Mouse (Mus musculus) MEL (cell line): ENCODE measurements around the gene Shmt2. TPM values are rescaled to one million over a fixed set of nuclear protein-coding genes. Genes with fewer than 3 reads are reported as not detected.

Source experiments
- DNase-seq: peaks from one replicate; pipeline ENCODE4 v3.0.0; 2011; ENCODE audit warnings: low read depth, low spot score
- H3K27ac ChIP-seq: 2 replicates; pipeline ENCODE4 v1.5.1; 2012; ENCODE audit warnings: low read depth, mild to moderate bottlenecking, control low read depth, low read length, moderate library complexity; ENCODE audit not compliant: control insufficient read depth
- H3K27me3 ChIP-seq, 2 experiments: fragments of 150-350 bp in 1 of 2; sonication (generic) in 1 of 2; 2 replicates each; pipeline ENCODE4 v1.6.1; 2012; ENCODE audit warnings: low read length in 2 of 2, mild to moderate bottlenecking in 2 of 2, improper control_type of control experiment in 1 of 2, moderate library complexity in 1 of 2; ENCODE audit not compliant: insufficient read depth in 2 of 2, control insufficient read depth in 1 of 2
- H3K36me3 ChIP-seq, 2 experiments: 2 replicates each; pipeline ENCODE4 v1.6.1; 2012 to 2014; ENCODE audit warnings: low read length in 2 of 2, improper control_type of control experiment in 1 of 2, inconsistent platforms in 1 of 2, mild to moderate bottlenecking in 1 of 2; ENCODE audit not compliant: insufficient read depth in 2 of 2, control insufficient read depth in 1 of 2
- H3K4me1 ChIP-seq, 2 experiments: fragments of 150-350 bp in 1 of 2; sonication (generic) in 1 of 2; 2 replicates each; pipeline ENCODE4 v1.6.1; 2012; ENCODE audit warnings: low read length in 2 of 2, improper control_type of control experiment in 1 of 2, mild to moderate bottlenecking in 1 of 2; ENCODE audit not compliant: insufficient read depth in 2 of 2, control insufficient read depth in 1 of 2
- H3K4me3 ChIP-seq, 2 experiments: fragments of 150-350 bp in 1 of 2; sonication (generic) in 1 of 2; 2 replicates each; pipeline ENCODE4 v1.5.1; 2012; ENCODE audit warnings: low read depth in 2 of 2, low read length in 2 of 2, mild to moderate bottlenecking in 2 of 2, moderate library complexity in 2 of 2, control low read depth in 1 of 2, improper control_type of control experiment in 1 of 2; ENCODE audit not compliant: control insufficient read depth in 1 of 2, insufficient read depth in 1 of 2
- H3K79me2 ChIP-seq: 2 replicates; pipeline ENCODE4 v1.6.1; 2012; ENCODE audit warnings: mild to moderate bottlenecking, low read length, moderate library complexity; ENCODE audit not compliant: control insufficient read depth, poor library complexity, insufficient read depth
- H3K9ac ChIP-seq: 2 replicates; pipeline ENCODE4 v1.6.1; 2012; ENCODE audit warnings: low read depth, mild to moderate bottlenecking, control low read depth, low read length, moderate library complexity; ENCODE audit not compliant: control insufficient read depth, poor library complexity, severe bottlenecking
- H3K9me3 ChIP-seq: fragments of 150-350 bp; sonication (generic); replicated peaks from 2 replicates; pipeline ENCODE4 v1.6.1; 2012; ENCODE audit warnings: mild to moderate bottlenecking, low read length, improper control_type of control experiment, moderate library complexity; ENCODE audit not compliant: insufficient read depth
- BHLHE40 ChIP-seq: IDR thresholded peaks from 2 replicates; pipeline ENCODE4 v1.6.1; 2012; ENCODE audit warnings: low read depth, mild to moderate bottlenecking, inconsistent platforms, low read length, improper control_type of control experiment, borderline replicate concordance
- CTCF ChIP-seq, 3 experiments: IDR thresholded peaks in 2 of 3; conservative IDR thresholded peaks in 1 of 3; 2 replicates each; pipeline ENCODE4 v1.5.1; 2011 to 2012; ENCODE audit warnings: low read length in 3 of 3, low read depth in 2 of 3, mild to moderate bottlenecking in 2 of 3, improper control_type of control experiment in 1 of 3, inconsistent platforms in 1 of 3, mixed read lengths in 1 of 3, moderate library complexity in 1 of 3; ENCODE audit not compliant: control insufficient read depth in 1 of 3, insufficient read depth in 1 of 3, poor library complexity in 1 of 3, severe bottlenecking in 1 of 3
- E2F4 ChIP-seq: IDR thresholded peaks from 2 replicates; pipeline ENCODE4 v1.6.1; 2011; ENCODE audit warnings: low read depth, low read length, improper control_type of control experiment, borderline replicate concordance
- EP300 ChIP-seq, 2 experiments: IDR thresholded peaks; 2 replicates each; pipeline ENCODE4 v1.6.1; 2011; ENCODE audit warnings: improper control_type of control experiment in 2 of 2, low read length in 2 of 2, low read depth in 1 of 2, mild to moderate bottlenecking in 1 of 2
- GABPA ChIP-seq: IDR thresholded peaks from 2 replicates; pipeline ENCODE4 v1.6.1; 2012; ENCODE audit warnings: low read depth, mild to moderate bottlenecking, inconsistent platforms, low read length, improper control_type of control experiment, moderate library complexity
- MAFK ChIP-seq: IDR thresholded peaks from 2 replicates; pipeline ENCODE4 v1.6.1; 2011; ENCODE audit warnings: low read depth, mild to moderate bottlenecking, low read length, improper control_type of control experiment, borderline replicate concordance
- MAZ ChIP-seq: IDR thresholded peaks from 2 replicates; pipeline ENCODE4 v1.6.1; 2012; ENCODE audit warnings: low read depth, mild to moderate bottlenecking, inconsistent platforms, low read length, improper control_type of control experiment
- MYC ChIP-seq: IDR thresholded peaks from 2 replicates; pipeline ENCODE4 v1.6.1; 2011; ENCODE audit warnings: low read depth, mild to moderate bottlenecking, low read length, improper control_type of control experiment, moderate library complexity
- NRF1 ChIP-seq: IDR thresholded peaks from 2 replicates; pipeline ENCODE4 v1.6.1; 2014; ENCODE audit warnings: low read depth, mild to moderate bottlenecking, inconsistent platforms, low read length, improper control_type of control experiment, moderate library complexity; ENCODE audit not compliant: poor library complexity, insufficient read depth, severe bottlenecking
- POLR2AphosphoS2 ChIP-seq: IDR thresholded peaks from 2 replicates; pipeline ENCODE4 v1.6.1; 2011; ENCODE audit warnings: low read length, improper control_type of control experiment
- RAD21 ChIP-seq: IDR thresholded peaks from 2 replicates; pipeline ENCODE4 v1.6.1; 2011; ENCODE audit warnings: mild to moderate bottlenecking, low read depth, low read length, improper control_type of control experiment
- SMC3 ChIP-seq: IDR thresholded peaks from 2 replicates; pipeline ENCODE4 v1.6.1; 2011; ENCODE audit warnings: low read depth, low read length, improper control_type of control experiment
- TAL1 ChIP-seq: IDR thresholded peaks from 2 replicates; pipeline ENCODE4 v1.6.1; 2012; ENCODE audit warnings: mild to moderate bottlenecking, inconsistent platforms, low read length, moderate library complexity, mixed read lengths
- polyA plus RNA-seq, 2 experiments: library from polyadenylated mRNA; stranded (reverse) in 1 of 2; unstranded in 1 of 2; fragments of >175 nt in 1 of 2; fragments of >200 nt in 1 of 2; gene quantifications; 2 replicates each; pipeline versions ENCODE4 v1.2.1 to v1.2.4; 2012; ENCODE audit warnings: low replicate concordance in 2 of 2, low read depth in 1 of 2; ENCODE audit not compliant: insufficient read length in 2 of 2, insufficient read depth in 1 of 2, missing spikeins in 1 of 2
- total RNA-seq: library from RNA; depleted of rRNA; stranded (reverse); fragments of 300-350 nt; gene quantifications from 2 replicates; pipeline ENCODE4 v1.2.3, GENCODE M21; 2012

Shmt2 gene
- total and polyA plus RNA-seq, 3 experiments, result 242 to 582 (median 263) TPM

GRCm38 (mm10) chr10:127485235-127485634 is 37.0 kb downstream of the Shmt2 start:
- Histone ChIP-seq H3K27ac (no peak overlapping the region), H3K27me3 (no peaks in the 10 kb centered on the region), H3K4me3 (no peak overlapping the region), H3K36me3 (peaks cover 0 to 4% of the 10 kb centered on the region in 2 experiments; a peak in 2 of 4 replicates), H3K4me1 (no peaks in the 10 kb centered on the region), H3K9ac (no peak overlapping the region), H3K9me3 (no peaks in the 10 kb centered on the region)
- no peak for DNase-seq
- no peak for TF ChIP-seq MAFK
- no peak for TF ChIP-seq MYC
- no peak for TF ChIP-seq NRF1
- no peak for TF ChIP-seq RAD21
- TF ChIP-seq E2F4, result no peak
- no peak for TF ChIP-seq CTCF (IDR thresholded peaks at IDR 0.05 in 2 of 3, conservative IDR thresholded peaks at IDR 0.05 in 1 of 3; ENCODE audit: control insufficient read depth in 1 of 3, insufficient read depth in 1 of 3, low read depth in 2 of 3, low read length in 3 of 3, poor library complexity in 1 of 3, severe bottlenecking in 1 of 3)
- TF ChIP-seq GABPA, result no peak
- TF ChIP-seq, all 39 proteins: peak for 0
- H3K79me2 ChIP-seq, result no peaks in the 10 kb centered on the region

- Histone ChIP-seq H3K4me1 (no peaks in the 10 kb centered on the region), H3K9ac (no peak overlapping the region), H3K9me3 (no peaks in the 10 kb centered on the region), H3K27ac (no peak overlapping the region), H3K36me3 (peaks cover 0 to 5% of the 10 kb centered on the region in 2 experiments; a peak in 2 of 4 replicates), H3K4me3 (no peak overlapping the region), H3K27me3 (no peaks in the 10 kb centered on the region), H3K79me2 (no peaks in the 10 kb centered on the region)
- TF ChIP-seq CTCF (IDR thresholded peaks at IDR 0.05 in 2 of 3, conservative IDR thresholded peaks at IDR 0.05 in 1 of 3; ENCODE audit: control insufficient read depth in 1 of 3, insufficient read depth in 1 of 3, low read depth in 2 of 3, low read length in 3 of 3, poor library complexity in 1 of 3, severe bottlenecking in 1 of 3) (peak in 1 of 3 experiments; percentile 15; a peak in 1 of 6 replicates), POLR2AphosphoS2 (no peak)
- peak; percentile 16 for DNase-seq
Measured at GRCm38 (mm10) chr10:127480833-127481813, 41.1 kb downstream of the Shmt2 start.

- TF ChIP-seq RAD21, result peak; percentile 43
- no peak for TF ChIP-seq MAZ
- no peak for TF ChIP-seq TAL1
- TF ChIP-seq CTCF (IDR thresholded peaks at IDR 0.05 in 2 of 3, conservative IDR thresholded peaks at IDR 0.05 in 1 of 3; ENCODE audit: control insufficient read depth in 1 of 3, insufficient read depth in 1 of 3, low read depth in 2 of 3, low read length in 3 of 3, poor library complexity in 1 of 3, severe bottlenecking in 1 of 3), result peak in 2 of 3 experiments; percentile 38 to 64; a peak in 4 of 6 replicates
- TF ChIP-seq BHLHE40, result no peak
- TF ChIP-seq SMC3, result peak; percentile 46
- no peak for TF ChIP-seq EP300 (IDR thresholded peaks at IDR 0.05; ENCODE audit: low read depth in 1 of 2, low read length in 2 of 2)
- TF ChIP-seq, all 39 proteins: peak for 3
- H3K27ac ChIP-seq, result no peak overlapping the region
- no peaks in the 10 kb centered on the region for H3K9me3 ChIP-seq
- H3K27me3 ChIP-seq, result no peaks in the 10 kb centered on the region
- H3K4me1 ChIP-seq, result peaks cover 3 to 5% of the 10 kb centered on the region in 2 experiments
- H3K36me3 ChIP-seq, result peaks cover 4 to 5% of the 10 kb centered on the region in 2 experiments
- peak; percentile 48 for DNase-seq
- no peak overlapping the region for H3K9ac ChIP-seq
- H3K4me3 ChIP-seq, result no peak overlapping the region
- H3K79me2 ChIP-seq, result no peaks in the 10 kb centered on the region
Measured at GRCm38 (mm10) chr10:127479131-127479530, 43.1 kb downstream of the Shmt2 start.
